Mouse (Mus musculus) thymus, postnatal 4 days (tissue): ENCODE results near the gene Slc22a18.
"Not testable (repeated sequence)": the region's sequence is repeated elsewhere in the genome, so short reads cannot be mapped to it uniquely, and the experiment has no call there.

Source experiments
- DNase-seq: peaks from one replicate; pipeline ENCODE4 v3.0.0; 2021

The Slc22a18 gene

DNA sequence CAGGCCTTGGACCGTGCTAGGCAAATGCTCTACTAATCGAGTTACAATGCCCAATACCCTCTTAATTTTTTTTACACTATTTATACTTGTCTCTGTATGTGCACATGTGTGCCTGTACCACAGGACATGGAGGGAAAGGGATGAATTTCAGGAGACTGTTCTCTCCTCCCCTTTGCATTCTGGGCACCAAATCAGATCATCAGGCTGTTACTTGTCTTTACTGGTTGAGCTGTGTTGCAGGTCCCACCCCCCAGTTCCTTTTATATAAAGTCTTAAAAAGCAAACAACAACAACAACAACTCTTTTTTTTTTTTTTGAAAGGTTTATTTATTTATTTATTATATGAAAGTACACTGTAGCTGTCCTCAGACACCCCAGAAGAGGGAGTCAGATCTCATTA is 31.9 kb downstream of the Slc22a18 start:
- DNase-seq, result no peak

DNA sequence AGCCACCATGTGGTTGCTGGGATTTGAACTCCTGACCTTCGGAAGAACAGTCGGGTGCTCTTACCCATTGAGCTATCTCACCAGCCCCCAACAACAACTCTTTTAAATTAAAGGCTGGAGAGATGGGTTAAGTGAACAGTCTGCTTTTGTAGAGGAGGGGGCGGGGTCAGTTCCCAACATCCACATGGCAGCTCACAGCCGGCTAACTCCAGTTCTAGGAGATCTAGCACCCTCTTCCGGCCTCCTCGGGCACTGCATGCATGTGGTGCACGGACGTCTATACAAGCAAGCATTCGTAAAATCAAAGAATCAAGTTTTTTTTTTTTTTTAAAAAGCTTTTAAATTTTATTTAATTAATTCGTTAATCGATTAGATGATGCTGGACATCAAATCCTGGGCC is 32.3 kb downstream of the Slc22a18 start:
- peak; percentile 92 for DNase-seq

DNA sequence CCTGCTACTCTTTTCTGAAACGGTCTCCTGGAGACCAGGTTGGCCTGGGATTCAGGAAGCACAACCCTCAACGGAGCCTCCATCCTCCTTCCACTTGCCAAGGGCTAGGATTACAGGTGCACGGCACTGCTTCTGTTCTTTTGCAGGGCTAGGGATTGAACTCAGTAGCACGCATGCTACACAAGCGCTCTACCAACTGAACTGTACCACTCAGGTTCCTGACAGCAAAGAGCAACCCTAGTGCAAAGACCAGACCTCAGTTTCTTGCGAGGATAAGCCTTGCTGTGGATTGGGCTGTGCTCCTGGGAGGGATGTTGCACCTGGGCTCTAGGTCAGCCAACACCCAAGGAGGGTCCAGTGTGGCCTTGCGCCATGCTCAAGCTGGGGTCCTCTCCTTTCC is 32.7 kb downstream of the Slc22a18 start:
- no peak for DNase-seq

DNA sequence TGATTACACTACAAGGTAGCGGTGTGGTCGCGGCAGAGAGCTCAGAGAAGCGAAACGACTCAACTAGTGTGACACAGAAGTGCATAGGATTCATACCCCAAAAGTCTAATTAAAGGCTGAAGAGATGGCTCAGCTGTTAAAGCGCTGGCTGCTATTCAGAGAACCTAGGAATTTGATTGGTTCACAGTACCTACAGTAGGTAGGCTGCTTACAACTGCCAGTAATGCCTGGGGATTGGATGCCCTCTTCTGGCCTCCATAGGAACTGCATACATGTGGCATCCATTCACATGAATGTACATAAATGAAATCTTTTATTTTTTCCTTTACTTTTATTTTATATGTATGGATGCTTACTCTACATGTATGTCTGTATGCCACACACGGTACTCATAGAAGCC is 33.1 kb downstream of the Slc22a18 start:
- DNase-seq, result peak; percentile 79

DNA sequence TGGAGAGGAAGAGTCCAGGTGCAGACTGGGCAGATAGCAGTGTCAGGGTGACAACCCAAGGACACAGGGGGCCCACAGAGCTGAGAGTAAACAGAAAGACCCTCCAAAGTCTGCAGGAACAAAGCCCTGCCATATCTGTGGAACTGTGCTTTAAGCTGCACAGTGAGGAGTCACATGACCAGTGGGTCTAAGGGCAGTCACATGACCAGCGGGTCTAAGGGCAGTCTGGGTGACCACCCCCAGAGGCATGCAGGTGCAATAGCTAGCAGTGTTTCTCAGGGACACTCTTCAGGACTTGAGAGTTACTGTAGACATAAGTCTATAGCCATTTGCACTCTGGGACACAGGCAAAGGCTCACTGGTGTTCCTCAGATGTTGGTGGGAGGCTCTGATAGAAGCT is 36.0 kb downstream of the Slc22a18 start:
- no peak for DNase-seq

DNA sequence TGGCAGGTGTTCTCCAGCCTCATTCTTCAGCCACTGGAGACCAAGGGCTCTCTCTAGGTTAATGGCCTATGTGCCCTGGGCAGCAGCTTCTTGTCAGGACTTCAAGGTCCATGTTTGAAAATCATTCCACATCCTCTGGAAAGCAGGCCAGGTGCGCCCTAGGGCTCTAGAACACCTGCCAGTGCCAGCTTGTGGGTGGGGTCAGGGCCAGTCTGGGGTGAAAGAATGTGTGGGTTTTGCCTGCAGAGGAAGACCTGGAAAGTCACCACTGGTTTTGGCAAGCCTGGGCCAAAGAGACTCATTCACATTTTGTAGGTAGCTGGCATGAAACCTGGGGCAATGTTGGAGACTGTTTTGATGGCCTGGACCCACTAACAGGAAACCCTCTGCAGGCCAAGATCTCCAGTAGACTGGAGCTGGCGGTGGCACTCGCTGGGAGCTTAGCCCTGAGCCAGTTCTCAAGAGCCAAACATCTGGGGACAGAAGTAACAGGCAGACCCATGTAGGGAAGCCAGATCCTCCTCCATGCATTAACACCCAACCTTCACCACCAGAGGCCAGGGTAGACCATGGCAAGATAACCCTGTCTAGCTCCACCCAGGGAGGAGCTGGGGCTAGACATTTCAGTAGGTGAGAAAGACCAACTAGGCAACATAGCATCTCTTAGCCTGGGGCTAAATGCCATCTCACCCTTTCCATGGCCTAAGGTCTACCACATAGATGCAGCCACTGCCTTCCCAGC is 37.2 kb downstream of the Slc22a18 start:
- DNase-seq, result no peak

DNA sequence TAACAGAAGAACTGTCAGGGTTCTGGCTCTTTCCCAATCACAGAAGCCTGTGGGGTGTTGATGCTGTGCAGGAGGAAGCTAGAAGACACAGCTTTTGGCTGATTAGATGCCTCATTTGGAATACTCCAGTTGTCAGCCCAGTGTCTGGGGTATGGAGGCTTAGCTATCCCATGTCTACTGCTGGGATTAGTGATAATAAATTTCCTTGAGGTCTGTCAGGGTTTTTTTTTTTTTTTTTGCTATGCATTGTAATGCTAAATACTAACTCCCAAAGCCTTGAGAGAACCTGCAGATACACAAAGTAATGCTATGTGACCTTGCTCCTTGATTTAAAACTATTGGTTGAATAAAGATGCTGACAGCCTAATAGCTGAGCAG is 37.8 kb downstream of the Slc22a18 start:
- DNase-seq, result no peak

DNA sequence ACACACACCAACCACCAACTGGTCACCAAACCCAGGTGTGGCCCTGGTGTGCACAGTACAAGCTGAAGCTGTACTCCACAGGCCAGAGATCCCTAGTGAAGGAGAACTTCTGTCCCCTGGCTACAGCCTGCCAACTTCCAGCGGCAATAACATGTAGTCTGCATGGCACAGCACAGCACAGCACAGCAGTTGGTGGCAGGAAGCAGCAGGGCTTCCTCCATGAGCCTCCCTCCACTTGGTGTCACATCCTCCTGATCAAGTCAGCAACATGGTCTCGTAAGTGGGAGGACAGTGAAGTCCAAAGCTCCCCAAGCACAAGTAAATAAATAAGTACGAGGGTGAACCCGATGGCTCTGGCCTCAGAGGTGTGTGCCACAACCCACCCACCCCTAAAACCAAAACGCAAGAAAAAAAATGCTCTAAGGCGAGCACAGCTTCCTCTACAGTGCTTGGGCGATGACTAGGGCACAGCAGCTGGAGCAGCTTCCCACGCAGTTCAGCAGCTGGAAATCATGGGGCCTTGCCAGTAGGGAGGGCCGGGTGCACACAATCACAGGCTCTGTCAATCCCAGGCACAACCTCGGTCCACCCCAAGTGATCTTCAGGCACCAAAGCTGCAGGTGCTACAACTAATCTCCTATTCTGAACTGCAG is 40.4 kb downstream of the Slc22a18 start:
- DNase-seq, result no peak

DNA sequence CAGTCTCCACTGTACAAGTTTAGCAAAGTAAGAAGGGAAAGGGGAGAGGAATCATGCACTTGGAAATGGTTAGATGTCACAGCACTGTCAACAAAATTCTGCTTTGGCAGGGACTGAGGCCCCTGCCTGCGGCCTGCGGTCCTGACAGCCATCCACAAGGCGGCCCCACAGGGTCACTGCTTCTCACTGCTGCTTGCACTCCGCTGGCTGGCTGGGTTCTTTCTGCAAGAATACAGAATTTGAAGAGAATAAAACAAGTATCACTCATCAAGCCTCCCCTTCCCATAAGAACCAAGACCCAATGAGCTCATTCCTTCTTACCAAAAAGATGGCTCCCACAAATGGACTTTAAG is 40.9 kb downstream of the Slc22a18 start:
- DNase-seq, result no peak

DNA sequence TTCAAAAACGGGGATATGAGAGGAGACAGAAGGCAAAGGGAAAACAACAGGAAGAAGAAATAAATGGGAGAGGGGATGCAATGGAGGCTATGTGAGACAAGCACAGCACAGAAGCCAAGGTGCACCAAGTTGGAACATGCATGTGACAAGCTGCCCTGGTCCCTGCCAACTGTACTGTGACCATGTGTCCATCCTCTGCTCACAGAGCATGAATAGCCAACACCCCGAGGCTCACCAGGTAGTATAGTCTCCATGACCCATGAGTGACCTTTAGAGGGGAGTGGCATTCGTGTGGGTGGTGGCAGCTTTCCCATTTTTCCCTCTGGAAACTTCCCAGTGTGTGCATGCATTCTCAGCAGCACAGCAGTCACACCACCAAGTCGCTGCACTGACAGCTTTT is 45.8 kb downstream of the Slc22a18 start:
- DNase-seq, result no peak

DNA sequence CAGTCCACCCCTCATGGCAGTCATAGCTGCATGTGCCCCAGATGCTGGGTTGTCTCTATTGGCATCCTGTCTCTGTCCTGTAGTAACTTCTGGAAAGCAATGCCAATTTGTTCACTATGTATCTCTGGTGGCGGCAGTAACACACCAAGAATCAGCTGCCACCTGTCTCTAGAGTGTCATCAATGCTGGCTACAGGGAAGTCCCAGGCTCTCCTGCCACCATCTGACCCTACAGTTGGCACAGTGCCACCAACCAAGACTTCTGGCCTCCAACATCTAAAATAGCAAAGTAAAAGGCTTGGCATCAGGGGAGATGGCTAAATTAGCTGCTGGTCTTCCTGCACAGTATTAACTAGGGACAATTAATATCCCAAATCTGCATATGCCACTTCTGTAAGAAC is 58.9 kb downstream of the Slc22a18 start:
- DNase-seq, result no peak

DNA sequence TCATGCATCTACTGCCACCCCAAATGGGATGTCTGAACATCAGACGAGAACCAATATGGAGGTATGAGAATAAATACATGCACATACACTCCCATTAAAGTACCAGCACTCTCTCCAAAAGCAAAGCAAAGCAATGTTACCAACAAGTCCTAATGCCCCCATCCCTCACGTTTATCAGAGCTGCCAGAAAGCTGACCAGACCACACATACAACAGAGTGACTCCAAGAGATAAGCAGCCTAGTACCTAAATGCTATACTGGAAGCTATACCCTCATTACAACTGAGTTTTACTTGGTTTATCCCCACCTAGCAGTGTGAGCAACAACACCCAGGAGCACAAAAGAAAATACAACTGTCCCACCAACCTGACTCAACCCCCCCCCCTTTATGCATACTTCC is 59.7 kb downstream of the Slc22a18 start:
- no peak for DNase-seq

DNA sequence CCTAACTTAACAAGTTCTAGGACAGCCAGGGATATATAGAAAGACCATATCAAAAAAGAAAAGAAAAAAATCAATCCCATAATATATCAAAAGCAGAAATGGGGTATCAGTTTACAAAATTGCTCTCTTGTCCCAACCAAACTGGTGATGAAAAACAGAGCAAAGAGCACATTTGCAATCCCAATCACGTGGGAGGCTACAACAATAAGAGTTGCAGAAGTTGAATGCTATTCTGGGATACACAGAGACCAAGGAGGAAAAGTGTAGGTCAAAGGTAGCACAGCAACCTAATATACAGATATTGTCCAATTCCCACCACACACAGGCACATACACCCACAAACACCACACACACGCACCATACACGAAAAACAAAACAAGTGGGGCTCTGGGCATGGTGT is 62.7 kb downstream of the Slc22a18 start:
- DNase-seq, result no peak

DNA sequence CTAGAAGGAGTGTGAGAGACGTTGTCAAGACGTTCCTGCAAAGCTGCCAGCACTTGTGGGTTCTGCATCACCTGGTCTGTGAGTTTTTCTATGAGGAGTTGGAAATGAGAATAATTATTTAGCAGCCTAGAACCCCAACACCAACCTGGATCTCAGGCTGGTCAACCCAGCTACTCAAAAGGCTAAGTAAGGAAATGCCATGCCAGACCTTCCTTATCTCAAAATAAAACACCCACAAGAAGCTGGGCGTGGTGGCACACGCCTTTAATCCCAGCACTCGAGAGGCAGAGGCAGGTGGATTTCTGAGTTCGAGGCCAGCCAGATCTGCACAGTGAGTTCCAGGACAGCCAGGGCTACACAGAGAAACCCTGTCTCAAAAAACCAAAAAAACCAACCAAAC is 64.7 kb downstream of the Slc22a18 start:
- not testable (repeated sequence) for DNase-seq

DNA sequence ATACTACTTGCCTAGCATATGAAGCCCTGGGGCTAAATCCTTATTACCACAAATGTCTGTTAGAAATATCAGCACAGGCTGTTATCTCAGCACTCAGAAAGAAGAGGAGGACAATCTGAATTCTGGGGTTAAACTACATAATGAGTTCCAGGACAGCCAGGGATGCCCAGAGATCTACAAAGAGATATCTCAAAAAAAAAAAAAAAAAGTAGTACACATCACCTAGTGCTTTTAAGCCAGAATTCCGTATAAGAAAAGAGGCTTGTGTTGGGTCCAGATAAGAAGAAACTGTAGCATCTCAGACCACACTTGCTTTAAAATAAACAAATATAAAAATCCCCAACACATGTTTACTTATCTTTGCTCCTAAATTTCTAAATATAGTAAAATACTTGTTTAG is 65.1 kb downstream of the Slc22a18 start:
- no peak for DNase-seq

DNA sequence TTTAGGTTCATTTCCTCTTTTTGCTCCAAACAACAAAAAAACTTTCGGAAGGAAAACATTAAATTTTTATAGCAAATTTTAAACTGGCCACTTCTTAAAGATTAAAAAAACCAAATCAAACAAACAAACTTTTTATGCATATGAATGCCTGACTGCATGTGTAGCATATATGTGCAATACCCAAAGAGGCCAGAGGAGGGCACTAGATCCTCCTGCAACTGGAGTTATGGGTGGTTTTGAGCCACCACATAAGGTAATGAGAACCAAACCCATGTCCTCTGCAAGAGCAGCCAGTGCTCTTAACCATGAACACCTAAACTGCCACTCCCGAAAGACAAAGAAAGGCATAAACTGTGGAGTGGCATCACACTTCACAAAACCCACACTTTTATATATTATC is 70.8 kb downstream of the Slc22a18 start:
- peak; percentile 70 for DNase-seq

DNA sequence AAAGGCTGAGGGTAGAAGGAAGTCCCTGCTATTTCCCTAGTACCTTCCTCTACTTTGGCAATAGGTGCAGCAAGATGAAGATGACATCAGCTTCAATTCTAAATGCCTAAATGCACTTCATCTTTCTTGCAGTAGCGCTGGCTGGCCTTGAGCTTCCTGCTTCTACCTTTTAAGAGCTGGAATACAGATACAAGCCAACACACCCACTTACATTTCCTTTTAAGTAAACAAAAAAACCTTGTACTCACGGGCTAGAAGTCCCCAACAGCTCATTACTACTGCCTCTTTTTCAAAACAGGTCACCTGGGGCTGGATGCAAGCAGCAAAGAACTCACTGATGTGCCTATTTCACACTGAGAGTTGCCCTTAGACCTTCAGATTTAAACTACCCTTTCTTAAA is 73.0 kb downstream of the Slc22a18 start:
- DNase-seq, result no peak

DNA sequence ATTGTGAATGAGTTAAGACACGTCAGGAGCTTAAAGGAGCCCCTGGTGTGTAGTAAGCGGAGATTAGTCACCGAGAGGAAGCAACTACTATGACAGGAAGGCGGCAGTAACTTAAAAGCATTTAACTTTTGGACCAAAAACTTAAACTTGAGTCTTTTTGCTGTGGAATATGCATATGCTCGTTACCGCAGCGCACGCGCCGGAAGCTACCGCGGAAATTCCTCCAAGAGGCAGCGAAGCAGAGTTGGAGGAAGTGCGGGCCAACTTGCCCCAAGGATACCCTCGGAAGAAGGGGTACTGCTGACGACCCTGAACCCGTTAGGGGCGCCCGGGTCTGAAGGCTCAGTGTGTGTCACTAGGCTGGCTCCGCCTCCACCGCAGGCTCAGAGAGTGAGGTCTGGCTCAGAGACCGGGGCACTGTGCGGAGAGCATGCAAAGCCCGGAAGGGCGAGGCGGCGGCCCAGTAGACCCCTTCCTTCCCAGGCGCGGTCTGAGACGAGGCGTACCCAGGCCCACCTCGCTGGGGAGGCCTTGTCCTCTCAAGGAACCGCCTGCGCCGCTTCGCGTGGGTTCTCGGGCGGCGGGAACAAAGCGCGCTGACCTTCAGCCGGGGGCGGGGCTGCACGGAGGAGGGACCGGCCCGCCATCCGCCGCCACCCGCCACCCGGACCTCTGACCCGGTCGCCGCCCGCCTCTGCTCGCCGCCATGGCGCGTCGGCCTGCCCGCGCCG is 74.9 kb downstream of the Slc22a18 start:
- peak; percentile 78 for DNase-seq
